12 mouse cellular contexts compared by ENCODE assay signal in genomic region chr1:166255091-166255490, GRCm38 (mm10). TPM values are rescaled to one million over a fixed set of nuclear protein-coding genes. Genes with fewer than 3 reads are reported as not detected.
DNase-seq lines count a peak whose midpoint lies in the region; ATAC-seq lines count a peak whose summit lies in the region.
"Had no signal": no experiment of that assay in that cellular context is flagged by ENCODE, and none has a peak within 500 bp of the region (broad histone marks: within the 10 kb centered on the region; RNA-seq: fewer than 3 reads in every experiment).

No protein-coding gene starts in this region.

- intact Hi-C loops in heart, postnatal 14 days (cut with DNase I): loop anchor here (2.0 kb wide), 1 partner anchor 94 kb away; no protein-coding TSS in a partner anchor

- H3K4me3 ChIP-seq in heart, embryonic 10.5 days: peak overlapping the region; percentile 68; the same call in 1 of the 2 replicates
- no peak overlapping the region for H3K4me3 ChIP-seq in lung, embryonic 15.5 days
- H3K4me3 ChIP-seq in limb, embryonic 13.5 days: no peak overlapping the region

- H3K27ac ChIP-seq in heart, embryonic 10.5 days: no peak overlapping the region; the same call in 1 of the 2 replicates
- H3K27ac ChIP-seq in lung, embryonic 15.5 days: no peak overlapping the region
- H3K27ac ChIP-seq in limb, embryonic 13.5 days: no peak overlapping the region

- H3K27me3 ChIP-seq in heart, embryonic 10.5 days (ENCODE audit: insufficient read depth, poor library complexity, severe bottlenecking): peaks cover 66% of the 10 kb centered on the region
- H3K27me3 ChIP-seq in lung, embryonic 15.5 days: peaks cover 54% of the 10 kb centered on the region
- peaks cover 53% of the 10 kb centered on the region for H3K27me3 ChIP-seq in limb, embryonic 13.5 days

- no peaks in the 10 kb centered on the region for H3K9me3 ChIP-seq in heart, embryonic 10.5 days
- H3K9me3 ChIP-seq in lung, embryonic 15.5 days: no peaks in the 10 kb centered on the region
- no peaks in the 10 kb centered on the region for H3K9me3 ChIP-seq in limb, embryonic 13.5 days

- peaks cover 18% of the 10 kb centered on the region for H3K4me1 ChIP-seq in heart, embryonic 10.5 days
- peaks cover 8% of the 10 kb centered on the region for H3K4me1 ChIP-seq in lung, embryonic 15.5 days
- H3K4me1 ChIP-seq in limb, embryonic 13.5 days: peaks cover 10% of the 10 kb centered on the region; the same call in 1 of the 2 replicates

- H3K4me2 ChIP-seq in lung, embryonic 15.5 days: peak overlapping the region; percentile 89; the same call in 1 of the 2 replicates
- H3K4me2 ChIP-seq in limb, embryonic 13.5 days (replicated peaks): peak overlapping the region; percentile 95; the same call in 1 of the 2 replicates

- WGBS in heart, embryonic 10.5 days: 23% methylated on average over 8 of the region's 8 CpGs
- WGBS in lung, embryonic 15.5 days: 45% methylated on average over 8 of the region's 8 CpGs
- WGBS in limb, embryonic 13.5 days: 31% methylated on average over 8 of the region's 8 CpGs

- DNase-seq in heart, embryonic 10.5 days (ENCODE audit: low spot score): no peak
- no peak for DNase-seq in heart, postnatal 14 days
- DNase-seq in lung, postnatal 36 days: no peak
- peak; percentile 16 for DNase-seq in retina, postnatal 1 day
- DNase-seq in right cerebral cortex, adult 18-20 months: no peak
- DNase-seq: cerebellum, adult 8-10 months; left cerebral cortex, postnatal 4 days; lung, postnatal 14 days had no signal

- no peaks in the 10 kb centered on the region for H3K36me3 ChIP-seq in heart, embryonic 10.5 days
- no peaks in the 10 kb centered on the region for H3K36me3 ChIP-seq in lung, embryonic 15.5 days
- H3K36me3 ChIP-seq in limb, embryonic 13.5 days: no peaks in the 10 kb centered on the region

- ATAC-seq in lung, embryonic 15.5 days (ENCODE audit: borderline replicate concordance, extremely low read depth, low FRiP score, low TSS enrichment): no peak
- ATAC-seq in limb, embryonic 13.5 days (ENCODE audit: low FRiP score, low read depth): no peak
- no peak for ATAC-seq in megakaryocyte, adult 5-6 weeks (ENCODE audit: poor library complexity, severe bottlenecking)

- H3K9ac ChIP-seq in lung, embryonic 15.5 days: no peak overlapping the region
- H3K9ac ChIP-seq in limb, embryonic 13.5 days: no peak overlapping the region

RNA-seq across cellular contexts. Expression of gene Ildr2, which starts 1.2 kb away (rescaled TPM):
- polyA plus RNA-seq in heart, embryonic 10.5 days (2016; fragmentation: Nextera tagmentation; extraction: Ambion mirVana): 1.4 and 1.5 TPM in 2 replicates
- total RNA-seq in heart, postnatal 14 days (2021): 1 to 10 TPM; 4.1 to 4.2 TPM
- 1.2 and 1.3 TPM in 2 replicates for polyA plus RNA-seq in lung, embryonic 15.5 days (2015; fragmentation: Nextera tagmentation; extraction: Ambion mirVana)
- polyA plus RNA-seq in limb, embryonic 13.5 days (2015; fragmentation: Nextera tagmentation; extraction: Ambion mirVana): 0.11 and 0.14 TPM in 2 replicates
- 0.02 TPM in 1 of 2 replicates, not detected in the other for total RNA-seq in megakaryocyte, adult 5-6 weeks (2015)
- 0.16 TPM in 1 of 2 replicates, not detected in the other for total RNA-seq in megakaryocyte, adult 5-6 weeks (2017)

RNA-seq across cellular contexts. Expression of gene Mael, which starts 16.5 kb away (rescaled TPM):
- polyA plus RNA-seq in heart, embryonic 10.5 days (2016; fragmentation: Nextera tagmentation; extraction: Ambion mirVana): 0.09 and 0.11 TPM in 2 replicates
- total RNA-seq in heart, postnatal 14 days (2021): not detected
- 0.10 TPM in 1 of 2 replicates, not detected in the other for polyA plus RNA-seq in lung, embryonic 15.5 days (2015; fragmentation: Nextera tagmentation; extraction: Ambion mirVana)
- polyA plus RNA-seq in limb, embryonic 13.5 days (2015; fragmentation: Nextera tagmentation; extraction: Ambion mirVana): 0.18 TPM in 1 of 2 replicates, not detected in the other
- total RNA-seq in megakaryocyte, adult 5-6 weeks (2015): not detected in 2 replicates
- total RNA-seq in megakaryocyte, adult 5-6 weeks (2017): not detected in 2 replicates
- total RNA-seq: adrenal gland, postnatal 10 days had no signal
